Mouse (Mus musculus): ENCODE measurements around the gene Ovol1.

Ovol1 gene

GRCm38 (mm10) chr19:5516906-5517505 is 43.4 kb downstream of the Ovol1 start:
- DNase-seq = no peak

- no peak for DNase-seq
Measured at GRCm38 (mm10) chr19:5515840-5516777, 44.3 kb downstream of the Ovol1 start.

- no peak for DNase-seq
Measured at GRCm38 (mm10) chr19:5513005-5513349, 47.5 kb downstream of the Ovol1 start.

GRCm38 (mm10) chr19:5512091-5513004 is 48.1 kb downstream of the Ovol1 start:
- DNase-seq = no peak

- no peak for DNase-seq
Measured at GRCm38 (mm10) chr19:5511074-5511632, 49.3 kb downstream of the Ovol1 start.

GRCm38 (mm10) chr19:5510031-5511026 is 50.1 kb downstream of the Ovol1 start, which contains the start of gene Snx32:
Gene Snx32 (minus strand): TSS chr19:5510538.
- peak; percentile 96 for DNase-seq

- no peak for DNase-seq
Measured at GRCm38 (mm10) chr19:5503687-5504086, 56.8 kb downstream of the Ovol1 start, which contains the start of gene 1700020D05Rik. Gene 1700020D05Rik (minus strand): TSS chr19:5503787.

GRCm38 (mm10) chr19:5500330-5500875 is 60.0 kb downstream of the Ovol1 start:
- DNase-seq = no peak

Measured in lung, postnatal 14 days (tissue).